Mouse (Mus musculus): ENCODE results near the gene Cacna1d. TPM values are rescaled to one million over a fixed set of nuclear protein-coding genes. Genes with fewer than 3 reads are reported as not detected.

The Cacna1d gene
- polyA plus RNA-seq, 1 experiment from 2014 or later = 2.7 TPM

GRCm38 (mm10) chr14:30106550-30106949, 384.7 kb downstream of the Cacna1d start:
- no peaks in the 10 kb centered on the region for H3K27me3 ChIP-seq
- no peak overlapping the region for H3K4me2 ChIP-seq
- H3K36me3 ChIP-seq (replicated peaks) = no peaks in the 10 kb centered on the region
- 88% methylated on average over 4 of the region's 4 CpGs for WGBS
- H3K4me1 ChIP-seq = no peaks in the 10 kb centered on the region
- no peaks in the 10 kb centered on the region for H3K9me3 ChIP-seq
- ATAC-seq (ENCODE audit: low FRiP score) = no peak
- no peak overlapping the region for H3K9ac ChIP-seq
- H3K4me3 ChIP-seq (replicated peaks) = no peak overlapping the region
- no peak overlapping the region for H3K27ac ChIP-seq

GRCm38 (mm10) chr14:30105551-30105950, 385.7 kb downstream of the Cacna1d start:
- Histone ChIP-seq H3K4me2 (no peak overlapping the region), H3K4me3 (replicated peaks) (no peak overlapping the region), H3K36me3 (replicated peaks) (no peaks in the 10 kb centered on the region), H3K4me1 (no peaks in the 10 kb centered on the region), H3K27me3 (no peaks in the 10 kb centered on the region), H3K27ac (no peak overlapping the region), H3K9me3 (no peaks in the 10 kb centered on the region), H3K9ac (no peak overlapping the region)
- no peak for ATAC-seq (ENCODE audit: low FRiP score)
- 66% methylated on average over 6 of the region's 6 CpGs for WGBS

GRCm38 (mm10) chr14:30103946-30104536, 387.2 kb downstream of the Cacna1d start:
- ATAC-seq (ENCODE audit: low FRiP score) = no peak
- no peaks in the 10 kb centered on the region for H3K27me3 ChIP-seq
- H3K27ac ChIP-seq = no peak overlapping the region
- WGBS = 74% methylated on average over 8 of the region's 8 CpGs
- no peak overlapping the region for H3K9ac ChIP-seq
- H3K4me3 ChIP-seq (replicated peaks) = no peak overlapping the region
- H3K9me3 ChIP-seq = no peaks in the 10 kb centered on the region
- no peaks in the 10 kb centered on the region for H3K36me3 ChIP-seq (replicated peaks)
- no peaks in the 10 kb centered on the region for H3K4me1 ChIP-seq
- no peak overlapping the region for H3K4me2 ChIP-seq

GRCm38 (mm10) chr14:30097239-30097638, 394.0 kb downstream of the Cacna1d start:
- Histone ChIP-seq H3K36me3 (replicated peaks) (no peaks in the 10 kb centered on the region), H3K4me3 (replicated peaks) (no peak overlapping the region), H3K27me3 (no peaks in the 10 kb centered on the region), H3K9ac (no peak overlapping the region), H3K4me1 (no peaks in the 10 kb centered on the region), H3K4me2 (no peak overlapping the region), H3K9me3 (no peaks in the 10 kb centered on the region), H3K27ac (no peak overlapping the region)
- WGBS = 64% methylated on average over 5 of the region's 5 CpGs
- no peak for ATAC-seq (ENCODE audit: low FRiP score)

- Histone ChIP-seq H3K27ac (no peak overlapping the region), H3K36me3 (replicated peaks) (no peaks in the 10 kb centered on the region), H3K27me3 (no peaks in the 10 kb centered on the region), H3K4me1 (no peaks in the 10 kb centered on the region), H3K9ac (no peak overlapping the region), H3K9me3 (no peaks in the 10 kb centered on the region), H3K4me3 (replicated peaks) (no peak overlapping the region), H3K4me2 (no peak overlapping the region)
- 93% methylated on average over 4 of the region's 4 CpGs for WGBS
- no peak for ATAC-seq (ENCODE audit: low FRiP score)
Observed at GRCm38 (mm10) chr14:30092426-30092825, 398.8 kb downstream of the Cacna1d start.

GRCm38 (mm10) chr14:30092021-30092420, 399.2 kb downstream of the Cacna1d start:
- Histone ChIP-seq H3K36me3 (replicated peaks) (no peaks in the 10 kb centered on the region), H3K9ac (no peak overlapping the region), H3K4me3 (replicated peaks) (no peak overlapping the region), H3K4me2 (no peak overlapping the region), H3K9me3 (no peaks in the 10 kb centered on the region), H3K4me1 (no peaks in the 10 kb centered on the region), H3K27ac (no peak overlapping the region), H3K27me3 (no peaks in the 10 kb centered on the region)
- WGBS = 85% methylated on average over 2 of the region's 2 CpGs
- no peak for ATAC-seq (ENCODE audit: low FRiP score)

- Histone ChIP-seq H3K4me1 (no peaks in the 10 kb centered on the region), H3K4me2 (no peak overlapping the region), H3K9ac (no peak overlapping the region), H3K27ac (no peak overlapping the region), H3K27me3 (no peaks in the 10 kb centered on the region), H3K9me3 (peaks cover 3% of the 10 kb centered on the region; the same call in 1 of the 2 replicates), H3K4me3 (replicated peaks) (no peak overlapping the region), H3K36me3 (replicated peaks) (no peaks in the 10 kb centered on the region)
- WGBS = 88% methylated on average over 4 of the region's 4 CpGs
- ATAC-seq (ENCODE audit: low FRiP score) = no peak
Observed at GRCm38 (mm10) chr14:30079729-30080128, 411.5 kb downstream of the Cacna1d start.

- Histone ChIP-seq H3K27me3 (no peaks in the 10 kb centered on the region), H3K9ac (no peak overlapping the region), H3K4me3 (replicated peaks) (no peak overlapping the region), H3K36me3 (replicated peaks) (no peaks in the 10 kb centered on the region), H3K4me1 (no peaks in the 10 kb centered on the region), H3K27ac (no peak overlapping the region), H3K9me3 (peaks cover 3% of the 10 kb centered on the region; the same call in 1 of the 2 replicates), H3K4me2 (no peak overlapping the region)
- ATAC-seq (ENCODE audit: low FRiP score) = no peak
- 91% methylated on average over 15 of the region's 15 CpGs for WGBS
Observed at GRCm38 (mm10) chr14:30078115-30078808, 413.0 kb downstream of the Cacna1d start.

GRCm38 (mm10) chr14:30075268-30075887, 415.9 kb downstream of the Cacna1d start:
- Histone ChIP-seq H3K27me3 (no peaks in the 10 kb centered on the region), H3K9me3 (no peaks in the 10 kb centered on the region), H3K4me2 (no peak overlapping the region), H3K27ac (no peak overlapping the region), H3K4me1 (no peaks in the 10 kb centered on the region), H3K36me3 (replicated peaks) (no peaks in the 10 kb centered on the region), H3K9ac (no peak overlapping the region), H3K4me3 (replicated peaks) (no peak overlapping the region)
- WGBS = 87% methylated on average over 7 of the region's 7 CpGs
- no peak for ATAC-seq (ENCODE audit: low FRiP score)

GRCm38 (mm10) chr14:30068566-30068965, 422.7 kb downstream of the Cacna1d start:
- Histone ChIP-seq H3K27me3 (no peaks in the 10 kb centered on the region), H3K9me3 (no peaks in the 10 kb centered on the region), H3K36me3 (replicated peaks) (no peaks in the 10 kb centered on the region), H3K4me3 (replicated peaks) (no peak overlapping the region), H3K4me1 (no peaks in the 10 kb centered on the region), H3K4me2 (no peak overlapping the region), H3K9ac (no peak overlapping the region), H3K27ac (no peak overlapping the region)
- 74% methylated on average over 3 of the region's 3 CpGs for WGBS
- ATAC-seq (ENCODE audit: low FRiP score) = no peak

- Histone ChIP-seq H3K4me2 (no peak overlapping the region), H3K4me1 (no peaks in the 10 kb centered on the region), H3K36me3 (replicated peaks) (no peaks in the 10 kb centered on the region), H3K9me3 (no peaks in the 10 kb centered on the region), H3K27ac (no peak overlapping the region), H3K27me3 (no peaks in the 10 kb centered on the region), H3K9ac (no peak overlapping the region), H3K4me3 (replicated peaks) (no peak overlapping the region)
- no peak for ATAC-seq (ENCODE audit: low FRiP score)
- WGBS = 84% methylated on average over 11 of the region's 12 CpGs
Observed at GRCm38 (mm10) chr14:30066752-30067151, 424.5 kb downstream of the Cacna1d start.

GRCm38 (mm10) chr14:30064864-30065263, 426.4 kb downstream of the Cacna1d start:
- ATAC-seq (ENCODE audit: low FRiP score) = no peak
- Histone ChIP-seq H3K36me3 (replicated peaks) (no peaks in the 10 kb centered on the region), H3K27ac (no peak overlapping the region), H3K27me3 (no peaks in the 10 kb centered on the region), H3K4me1 (no peaks in the 10 kb centered on the region), H3K9me3 (no peaks in the 10 kb centered on the region), H3K9ac (no peak overlapping the region), H3K4me3 (replicated peaks) (no peak overlapping the region), H3K4me2 (no peak overlapping the region)
- 84% methylated on average over 2 of the region's 2 CpGs for WGBS
